Mouse (Mus musculus) cerebellum, adult 18-20 months (tissue): ENCODE measurements around the gene Emc9.

Experiments
- DNase-seq, 2 experiments: peaks; one replicate each; pipeline ENCODE4 v3.0.0; 2021

The Emc9 gene

GRCm38 (mm10) chr14:55560202-55561073, 24.7 kb downstream of the Emc9 start, which contains the start of gene A730061H03Rik:
A730061H03Rik (minus strand) TSS chr14:55560406.
- DNase-seq = peak; percentile 96 to 100

DNA sequence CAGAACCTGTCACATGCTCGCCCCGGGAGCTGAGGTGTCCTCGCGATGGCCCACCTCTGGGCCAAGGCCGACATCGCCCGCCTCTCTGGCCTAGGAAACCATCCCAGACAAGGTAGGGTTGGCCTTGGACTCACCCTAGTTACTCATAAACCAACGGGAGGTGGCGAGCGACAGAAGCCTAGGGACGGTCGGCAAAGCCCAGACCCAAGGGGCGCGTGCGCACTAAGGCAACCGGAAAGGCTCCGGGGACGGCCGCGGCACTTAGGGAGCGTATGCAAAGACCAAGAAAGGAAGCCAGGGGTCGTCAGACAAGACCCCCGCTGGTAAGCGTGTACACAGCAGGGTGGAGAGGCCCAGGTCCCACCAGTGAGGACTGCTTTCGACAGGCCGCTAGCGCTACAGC, 25.3 kb downstream of the Emc9 start, which contains the start of gene Dcaf11:
Gene Dcaf11 (plus strand): TSS at position 208 of the 403 bp plus-strand sequence.
- peak; percentile 92 to 94 for DNase-seq

DNA sequence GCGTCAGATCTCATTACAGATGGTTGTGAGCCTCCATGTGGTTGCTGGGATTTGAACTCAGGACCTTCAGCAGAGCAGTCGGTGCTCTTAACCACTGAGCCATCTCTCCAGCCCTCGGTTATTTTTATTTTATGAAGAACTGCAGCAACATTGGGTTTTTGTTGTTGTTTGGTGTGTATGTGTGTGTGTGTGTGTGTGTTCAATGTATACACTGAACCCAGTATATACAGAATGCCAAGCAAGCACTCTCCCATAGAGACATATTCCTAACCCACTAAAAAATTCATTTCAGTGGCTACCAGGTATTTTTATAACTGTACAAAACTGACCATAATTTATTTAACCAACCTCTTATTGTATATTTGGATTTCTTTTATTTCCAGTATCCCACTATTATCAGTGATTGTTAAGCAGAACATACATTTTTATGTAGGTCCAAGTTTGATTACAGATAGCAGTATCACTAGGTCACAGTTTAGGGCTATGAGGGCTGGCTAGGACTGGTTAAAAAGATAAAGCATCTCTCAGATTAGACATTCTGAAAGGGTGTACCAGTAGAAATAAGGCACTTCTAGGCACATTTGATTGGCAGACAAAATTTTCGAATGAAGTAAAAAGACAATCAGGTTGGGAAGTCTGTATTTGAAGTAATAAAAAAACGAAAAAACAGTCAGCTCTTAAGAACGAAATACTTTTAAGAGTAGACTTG, 26.2 kb downstream of the Emc9 start:
- DNase-seq = no peak

GRCm38 (mm10) chr14:55557587-55557986, 27.5 kb downstream of the Emc9 start:
- DNase-seq = no peak

GRCm38 (mm10) chr14:55557003-55557402, 28.1 kb downstream of the Emc9 start:
- peak; percentile 78 to 82 for DNase-seq

- DNase-seq = no peak
These were observed 29.3 kb downstream of the Emc9 start for GRCm38 (mm10) chr14:55555788-55556187.

DNA sequence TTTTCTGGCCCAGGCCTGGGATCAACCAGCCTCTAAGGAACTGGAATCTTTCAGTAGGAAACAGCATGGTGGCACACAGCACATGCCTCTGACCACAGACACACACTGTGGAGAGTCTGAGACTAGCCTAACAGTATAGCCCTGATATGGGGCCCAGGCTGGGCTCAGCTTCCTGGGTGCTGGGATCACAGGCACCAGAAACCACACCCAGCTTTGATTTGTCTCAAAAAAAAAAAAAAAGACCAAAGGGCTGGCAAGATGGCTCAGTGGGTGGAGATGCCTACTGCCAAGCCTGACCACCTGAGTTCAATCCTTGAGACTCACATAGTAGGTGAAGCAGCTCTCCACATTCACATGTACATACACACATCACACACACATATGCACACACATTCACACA, 30.5 kb downstream of the Emc9 start:
- no peak for DNase-seq

DNA sequence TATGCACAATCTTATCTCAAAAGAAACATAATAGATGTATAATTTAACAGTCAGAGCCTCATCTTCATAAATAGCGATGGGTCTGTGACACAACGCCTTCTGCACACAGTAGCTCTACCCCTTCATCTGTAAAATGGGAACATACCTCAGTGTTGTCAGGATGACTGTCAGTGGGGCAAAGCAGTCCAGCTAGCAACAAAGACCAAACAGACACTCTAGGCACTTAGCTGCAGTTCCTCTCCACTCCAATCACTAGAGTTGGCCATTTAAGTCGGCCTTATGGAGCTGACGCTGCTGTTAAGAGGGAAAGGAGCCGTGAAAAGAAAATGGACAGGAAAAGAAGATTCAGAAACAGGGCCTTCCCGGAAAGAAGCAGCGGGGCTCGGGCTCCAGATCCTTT, 33.3 kb downstream of the Emc9 start:
- no peak for DNase-seq

GRCm38 (mm10) chr14:55551347-55551746, 33.8 kb downstream of the Emc9 start:
- no peak for DNase-seq

- DNase-seq = peak; percentile 23 to 27
These were observed 34.9 kb downstream of the Emc9 start for GRCm38 (mm10) chr14:55550191-55550590.

DNA sequence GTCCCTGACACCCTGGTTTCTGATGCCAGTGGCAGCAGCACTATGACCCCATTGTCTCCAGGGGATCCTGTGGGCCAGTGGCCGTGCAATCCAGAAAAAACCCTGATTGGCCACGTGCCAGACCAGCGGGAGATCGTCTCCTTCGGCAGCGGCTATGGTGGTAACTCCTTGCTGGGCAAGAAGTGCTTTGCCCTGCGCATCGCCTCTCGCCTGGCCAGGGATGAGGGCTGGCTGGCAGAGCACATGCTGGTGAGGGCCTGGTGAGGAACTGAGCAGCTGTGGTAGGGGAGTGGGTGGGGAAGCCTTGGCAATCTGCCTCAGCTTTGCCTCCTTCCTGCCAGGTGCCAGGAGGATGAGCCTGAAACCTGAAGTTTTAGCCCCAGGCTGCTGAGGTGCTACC, 40.8 kb downstream of the Emc9 start:
- peak; percentile 30 to 51 for DNase-seq

DNA sequence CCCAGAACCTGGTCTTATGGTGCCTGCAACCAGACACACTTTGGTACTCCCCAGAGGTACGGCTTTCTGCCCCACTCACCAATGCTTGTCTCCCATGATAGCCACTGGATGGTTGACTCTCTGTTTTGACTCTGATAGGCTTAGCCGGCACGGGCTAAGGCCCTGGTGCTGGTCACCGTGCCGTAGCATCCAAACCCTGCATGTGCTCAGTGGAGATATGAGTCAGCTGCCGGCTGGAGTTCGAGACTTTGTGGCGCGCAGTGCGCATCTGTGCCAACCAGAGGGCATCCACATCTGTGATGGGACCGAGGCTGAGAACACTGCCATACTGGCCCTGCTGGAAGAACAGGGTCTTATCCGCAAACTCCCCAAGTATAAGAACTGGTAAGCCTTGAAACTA, 42.8 kb downstream of the Emc9 start:
- no peak for DNase-seq

GRCm38 (mm10) chr14:55540787-55541321, 44.2 kb downstream of the Emc9 start:
- peak; percentile 82 to 84 for DNase-seq

DNA sequence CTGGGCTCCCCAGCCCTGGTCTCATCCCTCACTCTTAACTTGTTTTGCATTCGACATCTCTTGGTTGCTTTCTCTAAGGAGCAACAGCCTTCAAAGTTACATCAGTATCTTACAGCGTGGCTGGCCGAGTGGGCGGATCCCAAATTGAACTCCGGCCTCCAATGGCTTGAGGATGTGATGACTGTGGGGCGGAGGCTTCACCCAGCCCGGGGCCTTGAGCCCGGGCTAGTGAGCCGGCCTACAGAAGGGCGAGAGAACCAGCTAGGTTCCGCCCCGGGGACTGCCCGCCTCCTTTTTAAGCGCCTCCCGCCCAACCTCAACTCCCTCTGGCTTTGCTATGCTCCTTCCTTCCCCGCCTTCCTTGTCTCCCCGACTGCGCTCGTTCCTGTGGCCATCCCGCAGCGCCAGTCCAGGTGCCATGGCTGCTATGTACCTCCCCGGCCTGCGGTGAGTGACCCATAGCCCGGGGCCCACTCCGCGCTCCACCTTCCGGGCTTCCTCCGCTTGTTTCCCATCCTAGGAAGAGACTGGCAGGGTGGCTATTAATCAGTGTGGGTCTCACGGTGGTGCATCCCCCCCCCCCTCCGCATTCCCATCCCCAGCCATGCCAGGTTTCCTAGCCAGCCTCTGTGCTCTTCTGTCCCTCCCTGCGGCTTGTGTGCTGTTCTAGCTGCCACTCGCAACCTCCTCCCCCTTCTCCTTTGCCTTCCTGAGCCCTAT, 44.9 kb downstream of the Emc9 start, which contains the start of gene Pck2:
Gene Pck2 (plus strand): TSS at position 200 of the 720 bp plus-strand sequence.
- peak; percentile 87 to 93 for DNase-seq

GRCm38 (mm10) chr14:55536116-55536745, 48.9 kb downstream of the Emc9 start:
- peak; percentile 25 to 29 for DNase-seq
